Mouse (Mus musculus): ENCODE data around the gene Olfr393. TPM values are rescaled to one million over a fixed set of nuclear protein-coding genes. Genes with fewer than 3 reads are reported as not detected.

The Olfr393 gene
- not detected for polyA plus RNA-seq (2014; fragmentation: Illumina TruSeq; extraction: RNeasy Lipid Tissue Mini Kit (QIAGEN cat#74804); ENCODE audit: low replicate concordance)

DNA sequence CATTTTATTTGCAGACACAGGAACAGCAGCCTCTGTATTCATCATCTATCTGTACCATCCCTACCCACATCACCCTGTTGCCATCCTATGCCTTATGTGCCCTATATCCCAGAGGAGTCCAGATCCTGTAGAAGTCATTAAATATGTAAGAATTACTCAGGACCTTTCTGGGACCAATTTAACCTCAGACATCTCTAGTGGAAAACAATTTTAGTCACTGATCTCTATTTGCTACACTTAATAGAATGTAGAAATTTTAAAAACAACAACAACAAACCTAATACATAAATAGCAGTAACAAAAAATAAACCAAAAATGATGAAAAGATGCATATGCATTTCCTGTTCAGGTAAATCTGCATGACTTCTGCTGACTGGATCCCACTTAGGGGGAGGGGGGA is at the start of gene Olfr393:
Olfr393 (minus strand) TSS at position 101 of the 400 bp plus-strand sequence.

DNA sequence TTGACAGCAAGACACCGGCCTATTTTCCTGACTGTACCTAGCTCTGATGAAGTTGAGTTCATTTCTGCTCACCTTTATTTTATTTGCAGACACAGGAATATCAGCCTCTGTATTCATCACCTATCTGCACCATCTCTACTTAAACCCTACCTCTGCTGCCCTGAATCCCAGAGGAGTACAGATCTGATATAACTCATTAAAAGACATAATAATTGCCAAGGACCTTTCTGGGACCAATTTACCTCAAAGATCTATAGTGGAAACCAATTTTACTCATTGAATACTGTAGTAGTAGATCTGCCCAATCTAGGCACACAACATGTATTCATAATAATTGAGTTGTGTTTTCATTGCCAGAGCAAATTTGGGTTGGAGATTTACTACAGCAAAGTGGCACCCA is 39.4 kb upstream of the Olfr393 start, which contains the start of gene Olfr394:
Olfr394 (minus strand) TSS at position 101 of the 400 bp plus-strand sequence.

DNA sequence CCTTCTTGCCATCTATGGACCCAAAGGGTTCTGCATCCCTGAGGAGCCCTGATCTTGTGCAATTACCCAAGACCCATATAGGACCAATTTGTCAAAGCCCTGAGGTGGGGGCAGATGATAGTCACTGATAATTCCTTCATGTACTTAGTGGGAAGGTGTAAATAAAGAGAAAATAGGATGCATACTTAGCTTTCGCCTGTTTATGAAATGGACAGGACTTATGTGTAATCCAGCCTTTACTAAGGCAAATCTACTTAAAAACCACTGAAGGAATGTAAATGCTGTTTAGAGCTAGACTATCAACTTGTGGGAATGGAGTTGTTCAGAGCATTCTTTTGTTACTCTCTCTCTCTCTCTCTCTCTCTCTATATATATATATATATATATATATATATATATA is 34.3 kb downstream of the Olfr393 start, which contains the start of gene Olfr392:
Olfr392 (minus strand) TSS at position 101 of the 400 bp plus-strand sequence.

DNA sequence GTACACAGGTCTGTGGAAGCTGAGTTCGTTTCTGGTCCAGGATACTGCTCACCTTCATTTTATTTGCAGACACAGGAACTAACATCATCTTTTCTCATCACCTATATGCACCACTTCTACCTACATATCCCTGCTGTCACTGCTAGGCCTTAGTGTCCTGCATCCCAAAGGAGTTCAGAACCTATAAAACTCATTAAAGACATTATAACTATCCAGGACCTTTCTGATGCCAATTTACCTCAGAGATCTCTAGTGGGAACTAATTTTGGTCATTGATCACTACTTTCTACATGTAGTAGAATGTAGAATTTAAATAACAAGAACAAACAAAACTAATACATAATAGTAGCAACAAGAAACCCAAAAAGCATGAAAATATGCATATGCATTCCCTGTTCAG is 48.3 kb downstream of the Olfr393 start, which contains the start of gene Olfr391-ps:
Olfr391-ps (minus strand) TSS at position 101 of the 400 bp plus-strand sequence.

Other genes starting within 250 kb of the Olfr393 start
- gene Zfp735, start 162.7 kb downstream of the Olfr393 start, polyA plus RNA-seq (2014; fragmentation: Illumina TruSeq; extraction: RNeasy Lipid Tissue Mini Kit (QIAGEN cat#74804); ENCODE audit: low replicate concordance): not detected
- not detected for gene Olfr389, start 70.7 kb downstream of the Olfr393 start, polyA plus RNA-seq (2014; fragmentation: Illumina TruSeq; extraction: RNeasy Lipid Tissue Mini Kit (QIAGEN cat#74804); ENCODE audit: low replicate concordance)
- not detected for gene Olfr390, start 68.5 kb downstream of the Olfr393 start, polyA plus RNA-seq (2014; fragmentation: Illumina TruSeq; extraction: RNeasy Lipid Tissue Mini Kit (QIAGEN cat#74804); ENCODE audit: low replicate concordance)
- gene Olfr391-ps, start 48.4 kb downstream of the Olfr393 start, polyA plus RNA-seq (2014; fragmentation: Illumina TruSeq; extraction: RNeasy Lipid Tissue Mini Kit (QIAGEN cat#74804); ENCODE audit: low replicate concordance): not detected
- not detected for gene Olfr392, start 34.4 kb downstream of the Olfr393 start, polyA plus RNA-seq (2014; fragmentation: Illumina TruSeq; extraction: RNeasy Lipid Tissue Mini Kit (QIAGEN cat#74804); ENCODE audit: low replicate concordance)
- gene Olfr394, start 39.3 kb upstream of the Olfr393 start, polyA plus RNA-seq (2014; fragmentation: Illumina TruSeq; extraction: RNeasy Lipid Tissue Mini Kit (QIAGEN cat#74804); ENCODE audit: low replicate concordance): not detected
- not detected for gene Olfr395, start 57.8 kb upstream of the Olfr393 start, polyA plus RNA-seq (2014; fragmentation: Illumina TruSeq; extraction: RNeasy Lipid Tissue Mini Kit (QIAGEN cat#74804); ENCODE audit: low replicate concordance)
- gene Olfr23, start 85.2 kb upstream of the Olfr393 start, polyA plus RNA-seq (2014; fragmentation: Illumina TruSeq; extraction: RNeasy Lipid Tissue Mini Kit (QIAGEN cat#74804); ENCODE audit: low replicate concordance): not detected
- not detected for gene Olfr397, start 109.4 kb upstream of the Olfr393 start, polyA plus RNA-seq (2014; fragmentation: Illumina TruSeq; extraction: RNeasy Lipid Tissue Mini Kit (QIAGEN cat#74804); ENCODE audit: low replicate concordance)
- gene Olfr398, start 139.0 kb upstream of the Olfr393 start, polyA plus RNA-seq (2014; fragmentation: Illumina TruSeq; extraction: RNeasy Lipid Tissue Mini Kit (QIAGEN cat#74804); ENCODE audit: low replicate concordance): not detected
- not detected for gene Olfr139, start 205.1 kb upstream of the Olfr393 start, polyA plus RNA-seq (2014; fragmentation: Illumina TruSeq; extraction: RNeasy Lipid Tissue Mini Kit (QIAGEN cat#74804); ENCODE audit: low replicate concordance)
- gene Olfr399, start 205.2 kb upstream of the Olfr393 start, polyA plus RNA-seq (2014; fragmentation: Illumina TruSeq; extraction: RNeasy Lipid Tissue Mini Kit (QIAGEN cat#74804); ENCODE audit: low replicate concordance): not detected
- not detected for gene Zfp616, start 218.5 kb upstream of the Olfr393 start, polyA plus RNA-seq (2014; fragmentation: Illumina TruSeq; extraction: RNeasy Lipid Tissue Mini Kit (QIAGEN cat#74804); ENCODE audit: low replicate concordance)